Mouse (Mus musculus): ENCODE results near the gene Olfr59. TPM values are rescaled to one million over a fixed set of nuclear protein-coding genes. Genes with fewer than 3 reads are reported as not detected.

Gene Olfr59
- total RNA-seq (2021): not detected
- long read RNA-seq, experiment 1: 0 reads
- long read RNA-seq, experiment 2: 0 reads

- H3K4me3 ChIP-seq: no peak within 1 kb of the TSS
- TF ChIP-seq CTCF (IDR thresholded peaks at IDR 0.05): no peak
- intact Hi-C loops (cut with DNase I): no loop called here
- DNase-seq (ENCODE audit: extremely low spot score in 1 of 2, low spot score in 2 of 2): no peak
- no peak within 1 kb of the TSS for H3K27ac ChIP-seq
Observed at GRCm38 (mm10) chr11:74283436-74283835, at the start of gene Olfr59. Gene Olfr59, plus strand, starts transcription at chr11:74283736.

GRCm38 (mm10) chr11:74241201-74241600 is 42.3 kb upstream of the Olfr59 start:
- intact Hi-C loops (cut with DNase I): no loop called here
- no peak overlapping the region for H3K4me3 ChIP-seq

GRCm38 (mm10) chr11:74259508-74259907 is 24.0 kb upstream of the Olfr59 start, which contains the start of gene Olfr406:
Gene Olfr406, plus strand, starts transcription at chr11:74259808.
- Histone ChIP-seq H3K4me3 (no peak within 1 kb of the TSS), H3K27ac (no peak within 1 kb of the TSS)
- DNase-seq (ENCODE audit: extremely low spot score in 1 of 2, low spot score in 2 of 2): no peak
- intact Hi-C loops (cut with DNase I): no loop called here
- TF ChIP-seq CTCF (IDR thresholded peaks at IDR 0.05): no peak

More at GRCm38 (mm10) chr11:74241201-74241600, 42.3 kb upstream of the Olfr59 start:
- H3K27ac ChIP-seq: no peak overlapping the region
- no peak for TF ChIP-seq CTCF (IDR thresholded peaks at IDR 0.05)
- no peak for DNase-seq (ENCODE audit: extremely low spot score in 1 of 2, low spot score in 2 of 2)

- Histone ChIP-seq H3K27ac (no peak overlapping the region), H3K4me3 (no peak overlapping the region)
- no peak for DNase-seq (ENCODE audit: extremely low spot score in 1 of 2, low spot score in 2 of 2)
- intact Hi-C loops (cut with DNase I): no loop called here
- no peak for TF ChIP-seq CTCF (IDR thresholded peaks at IDR 0.05)
Observed at GRCm38 (mm10) chr11:74287256-74287655, 3.7 kb downstream of the Olfr59 start.

DNA sequence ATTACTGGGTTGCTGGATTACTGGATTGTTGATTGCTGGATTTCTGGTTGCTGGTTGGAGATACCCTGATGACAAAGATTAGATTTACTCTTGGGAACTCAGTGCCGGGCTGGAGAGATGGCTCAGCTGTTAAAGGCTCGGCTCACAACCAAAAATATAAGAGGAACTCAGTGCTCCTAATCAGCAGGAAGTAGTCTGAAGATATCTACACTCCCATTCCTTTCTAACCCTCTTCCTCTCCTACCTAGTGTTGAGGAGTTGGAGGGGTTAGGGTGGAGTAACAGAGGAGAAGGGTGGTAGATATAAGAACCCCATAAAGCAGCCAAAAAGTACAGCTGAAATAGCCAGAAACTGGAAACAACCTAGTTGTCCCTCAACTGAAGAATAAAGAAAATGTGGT is 42.5 kb downstream of the Olfr59 start:
- intact Hi-C loops (cut with DNase I): no loop called here
- no peak for DNase-seq (ENCODE audit: extremely low spot score in 1 of 2, low spot score in 2 of 2)
- Histone ChIP-seq H3K27ac (no peak overlapping the region), H3K4me3 (no peak overlapping the region)
- no peak for TF ChIP-seq CTCF (IDR thresholded peaks at IDR 0.05)

DNA sequence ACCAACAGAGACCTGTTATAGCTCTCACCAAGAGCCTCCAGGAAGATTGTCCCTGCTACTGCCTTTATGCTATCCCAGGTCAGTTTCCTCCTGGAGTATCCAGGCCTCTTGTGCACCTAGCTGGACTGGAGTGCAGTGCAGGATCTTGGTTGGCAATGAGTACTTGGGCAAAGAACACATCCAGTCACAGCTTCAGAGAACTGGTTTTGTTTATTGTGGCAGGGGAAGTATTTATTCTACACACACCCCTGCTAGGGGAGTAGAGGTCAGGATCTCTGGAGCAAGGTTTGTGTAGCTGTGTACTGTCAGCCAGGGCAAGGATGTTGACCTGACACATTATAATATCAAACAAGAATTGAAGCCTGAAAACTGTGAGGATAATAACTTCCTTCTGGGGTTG is 45.2 kb downstream of the Olfr59 start:
- TF ChIP-seq CTCF (IDR thresholded peaks at IDR 0.05): no peak
- intact Hi-C loops (cut with DNase I): no loop called here
- H3K27ac ChIP-seq: no peak overlapping the region
- DNase-seq (ENCODE audit: extremely low spot score in 1 of 2, low spot score in 2 of 2): no peak
- H3K4me3 ChIP-seq: no peak overlapping the region

DNA sequence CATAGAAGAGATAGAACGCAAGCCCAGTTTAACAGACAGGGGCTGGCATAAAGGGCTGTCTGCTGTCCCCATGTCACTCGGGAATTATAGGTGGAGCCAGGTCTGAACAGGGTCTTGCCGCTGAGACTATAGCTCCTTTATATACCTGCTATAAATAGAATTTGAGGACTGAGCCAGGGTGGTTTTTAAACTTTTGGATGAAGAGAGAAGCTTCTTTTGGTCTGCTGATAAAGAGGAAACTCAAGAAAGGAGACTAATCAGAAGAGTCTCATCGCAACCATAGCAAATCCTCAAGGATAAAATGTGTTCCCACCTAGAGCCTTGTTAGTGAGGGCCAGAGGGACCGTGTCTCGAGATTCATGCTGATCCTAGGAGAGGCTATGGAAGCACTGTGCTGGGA is 54.4 kb downstream of the Olfr59 start, which contains the start of gene Olfr410:
Olfr410 (minus strand) TSS at position 101 of the 400 bp plus-strand sequence.
- Histone ChIP-seq H3K4me3 (no peak within 1 kb of the TSS), H3K27ac (no peak within 1 kb of the TSS)
- no peak for DNase-seq (ENCODE audit: extremely low spot score in 1 of 2, low spot score in 2 of 2)
- intact Hi-C loops (cut with DNase I): no loop called here
- TF ChIP-seq CTCF (IDR thresholded peaks at IDR 0.05): no peak

Other genes with a start within 250 kb of the Olfr59 start
- not detected for gene Olfr139, start 227.2 kb upstream of the Olfr59 start, total RNA-seq (2021)
- not detected for gene Olfr399, start 227.1 kb upstream of the Olfr59 start, total RNA-seq (2021)
- not detected for gene Zfp616, start 213.8 kb upstream of the Olfr59 start, total RNA-seq (2021)
- gene Olfr401, start 170.0 kb upstream of the Olfr59 start, total RNA-seq (2021): not detected
- not detected for gene Olfr402, start 130.2 kb upstream of the Olfr59 start, total RNA-seq (2021)
- not detected for gene Olfr403, start 97.5 kb upstream of the Olfr59 start, total RNA-seq (2021)
- not detected for gene Olfr43, start 72.4 kb upstream of the Olfr59 start, total RNA-seq (2021)
- gene Olfr406, start 23.9 kb upstream of the Olfr59 start, total RNA-seq (2021): not detected
- not detected for gene Olfr410, start 54.3 kb downstream of the Olfr59 start, total RNA-seq (2021)
- not detected for gene Olfr411, start 68.9 kb downstream of the Olfr59 start, total RNA-seq (2021)
- gene Olfr412, start 78.3 kb downstream of the Olfr59 start, total RNA-seq (2021): not detected

Measured in left cerebral cortex, adult 2 months (tissue).